Mouse (Mus musculus): ENCODE results near the gene Ntn3. TPM values are rescaled to one million over a fixed set of nuclear protein-coding genes. Genes with fewer than 3 reads are reported as not detected.

Ntn3 gene
- 2.8 and 3.1 TPM in 2 replicates for polyA plus RNA-seq (2015; fragmentation: Nextera tagmentation; extraction: Ambion mirVana)

GRCm38 (mm10) chr17:24209043-24209915 is at the start of gene Ntn3:
TSS of gene Ntn3 (minus strand) at chr17:24209531.
- H3K27me3 ChIP-seq (ENCODE audit: control insufficient read depth, insufficient read depth, low read length): peaks cover 3% of the 10 kb centered on the region; the same call in 1 of the 2 replicates
- 3% methylated on average over 40 of the region's 43 CpGs for WGBS
- no peaks in the 10 kb centered on the region for H3K9me3 ChIP-seq (ENCODE audit: control insufficient read depth, low read length)
- ATAC-seq (ENCODE audit: low FRiP score, low TSS enrichment): peak; percentile 35
- peak within 1 kb of the TSS; percentile 95 for H3K4me2 ChIP-seq (replicated peaks; ENCODE audit: low read depth)
- peak within 1 kb of the TSS; percentile 71 for H3K9ac ChIP-seq (ENCODE audit: low read length)
- H3K27ac ChIP-seq (replicated peaks): peak within 1 kb of the TSS; percentile 87
- DNase-seq (ENCODE audit: low spot score): peak; percentile 66
- H3K4me3 ChIP-seq (ENCODE audit: low read depth, low read length): peak within 1 kb of the TSS; percentile 41
- peaks cover 25% of the 10 kb centered on the region for H3K4me1 ChIP-seq (replicated peaks; ENCODE audit: control insufficient read depth, insufficient read depth)
- no peak for TF ChIP-seq EP300 (optimal IDR thresholded peaks at IDR 0.05)
- TF ChIP-seq CTCF (IDR thresholded peaks at IDR 0.05; ENCODE audit: low read depth): no peak
- no peaks in the 10 kb centered on the region for H3K36me3 ChIP-seq (ENCODE audit: control insufficient read depth, insufficient read depth, low read length)

- no peaks in the 10 kb centered on the region for H3K27me3 ChIP-seq (ENCODE audit: control insufficient read depth, insufficient read depth, low read length)
- H3K27ac ChIP-seq (replicated peaks): no peak overlapping the region
- no peaks in the 10 kb centered on the region for H3K36me3 ChIP-seq (ENCODE audit: control insufficient read depth, insufficient read depth, low read length)
- ATAC-seq (ENCODE audit: low FRiP score, low TSS enrichment) (no peak), DNase-seq (ENCODE audit: low spot score) (no peak)
- H3K4me1 ChIP-seq (replicated peaks; ENCODE audit: control insufficient read depth, insufficient read depth): no peaks in the 10 kb centered on the region
- WGBS: 45% methylated on average over 4 of the region's 4 CpGs
- no peak overlapping the region for H3K9ac ChIP-seq (ENCODE audit: low read length)
- TF ChIP-seq CTCF (IDR thresholded peaks at IDR 0.05; ENCODE audit: low read depth): no peak
- TF ChIP-seq EP300 (optimal IDR thresholded peaks at IDR 0.05): no peak
- no peaks in the 10 kb centered on the region for H3K9me3 ChIP-seq (ENCODE audit: control insufficient read depth, low read length)
- H3K4me2 ChIP-seq (replicated peaks; ENCODE audit: low read depth): no peak overlapping the region
- H3K4me3 ChIP-seq (ENCODE audit: low read depth, low read length): no peak overlapping the region
Measured at GRCm38 (mm10) chr17:24258981-24259380, 49.6 kb upstream of the Ntn3 start.

GRCm38 (mm10) chr17:24252329-24252728 is 43.0 kb upstream of the Ntn3 start:
- no peak overlapping the region for H3K4me2 ChIP-seq (replicated peaks; ENCODE audit: low read depth)

GRCm38 (mm10) chr17:24251320-24252069 is 42.2 kb upstream of the Ntn3 start, which contains the start of gene Ccnf:
TSS of gene Ccnf (minus strand) at chr17:24251484.
- peak; percentile 64 for TF ChIP-seq CTCF (IDR thresholded peaks at IDR 0.05; ENCODE audit: low read depth)
- TF ChIP-seq EP300 (optimal IDR thresholded peaks at IDR 0.05): peak; percentile 66
- DNase-seq (ENCODE audit: low spot score): peak; percentile 97
- WGBS: under 1% methylated on average over 48 of the region's 48 CpGs
- Histone ChIP-seq H3K9me3 (ENCODE audit: control insufficient read depth, low read length) (no peaks in the 10 kb centered on the region), H3K27ac (replicated peaks) (peak within 1 kb of the TSS; percentile 61), H3K27me3 (ENCODE audit: control insufficient read depth, insufficient read depth, low read length) (no peaks in the 10 kb centered on the region), H3K9ac (ENCODE audit: low read length) (peak within 1 kb of the TSS; percentile 73), H3K4me1 (replicated peaks; ENCODE audit: control insufficient read depth, insufficient read depth) (0 out of 2 replicates have a peak, but pooled peaks cover 2% of the 10 kb centered on the region), H3K36me3 (ENCODE audit: control insufficient read depth, insufficient read depth, low read length) (no peaks in the 10 kb centered on the region), H3K4me2 (replicated peaks; ENCODE audit: low read depth) (peak within 1 kb of the TSS; percentile 78), H3K4me3 (ENCODE audit: low read depth, low read length) (peak within 1 kb of the TSS; percentile 72)
- ATAC-seq (ENCODE audit: low FRiP score, low TSS enrichment): peak; percentile 100

More at GRCm38 (mm10) chr17:24252329-24252728, 43.0 kb upstream of the Ntn3 start:
- no peaks in the 10 kb centered on the region for H3K27me3 ChIP-seq (ENCODE audit: control insufficient read depth, insufficient read depth, low read length)
- no peak overlapping the region for H3K4me3 ChIP-seq (ENCODE audit: low read depth, low read length)
- 97% methylated on average over 2 of the region's 2 CpGs for WGBS
- DNase-seq (ENCODE audit: low spot score) (no peak), ATAC-seq (ENCODE audit: low FRiP score, low TSS enrichment) (no peak)
- H3K36me3 ChIP-seq (ENCODE audit: control insufficient read depth, insufficient read depth, low read length): no peaks in the 10 kb centered on the region
- H3K4me1 ChIP-seq (replicated peaks; ENCODE audit: control insufficient read depth, insufficient read depth): 0 out of 2 replicates have a peak, but pooled peaks cover 2% of the 10 kb centered on the region
- H3K9ac ChIP-seq (ENCODE audit: low read length): no peak overlapping the region
- no peak overlapping the region for H3K27ac ChIP-seq (replicated peaks)
- no peaks in the 10 kb centered on the region for H3K9me3 ChIP-seq (ENCODE audit: control insufficient read depth, low read length)
- no peak for TF ChIP-seq CTCF (IDR thresholded peaks at IDR 0.05; ENCODE audit: low read depth)
- no peak for TF ChIP-seq EP300 (optimal IDR thresholded peaks at IDR 0.05)

- no peak for DNase-seq (ENCODE audit: low spot score)
- H3K36me3 ChIP-seq (ENCODE audit: control insufficient read depth, insufficient read depth, low read length): no peaks in the 10 kb centered on the region
- ATAC-seq (ENCODE audit: low FRiP score, low TSS enrichment): no peak; the same call in 1 of the 2 replicates
- H3K4me1 ChIP-seq (replicated peaks; ENCODE audit: control insufficient read depth, insufficient read depth): 0 out of 2 replicates have a peak, but pooled peaks cover 2% of the 10 kb centered on the region
- H3K4me2 ChIP-seq (replicated peaks; ENCODE audit: low read depth): peak overlapping the region; percentile 78
- under 1% methylated on average over 32 of the region's 32 CpGs for WGBS
- H3K9ac ChIP-seq (ENCODE audit: low read length): peak overlapping the region; percentile 73
- H3K27me3 ChIP-seq (ENCODE audit: control insufficient read depth, insufficient read depth, low read length): no peaks in the 10 kb centered on the region
- no peak for TF ChIP-seq EP300 (optimal IDR thresholded peaks at IDR 0.05)
- TF ChIP-seq CTCF (IDR thresholded peaks at IDR 0.05; ENCODE audit: low read depth): no peak
- no peaks in the 10 kb centered on the region for H3K9me3 ChIP-seq (ENCODE audit: control insufficient read depth, low read length)
- H3K4me3 ChIP-seq (ENCODE audit: low read depth, low read length): peak overlapping the region; percentile 72
- H3K27ac ChIP-seq (replicated peaks): peak overlapping the region; percentile 61; the same call in 1 of the 2 replicates
Measured at GRCm38 (mm10) chr17:24250988-24251319, 41.6 kb upstream of the Ntn3 start.
